Comparison of ENCODE assay signal across 7 mouse cellular contexts in the genomic region with DNA sequence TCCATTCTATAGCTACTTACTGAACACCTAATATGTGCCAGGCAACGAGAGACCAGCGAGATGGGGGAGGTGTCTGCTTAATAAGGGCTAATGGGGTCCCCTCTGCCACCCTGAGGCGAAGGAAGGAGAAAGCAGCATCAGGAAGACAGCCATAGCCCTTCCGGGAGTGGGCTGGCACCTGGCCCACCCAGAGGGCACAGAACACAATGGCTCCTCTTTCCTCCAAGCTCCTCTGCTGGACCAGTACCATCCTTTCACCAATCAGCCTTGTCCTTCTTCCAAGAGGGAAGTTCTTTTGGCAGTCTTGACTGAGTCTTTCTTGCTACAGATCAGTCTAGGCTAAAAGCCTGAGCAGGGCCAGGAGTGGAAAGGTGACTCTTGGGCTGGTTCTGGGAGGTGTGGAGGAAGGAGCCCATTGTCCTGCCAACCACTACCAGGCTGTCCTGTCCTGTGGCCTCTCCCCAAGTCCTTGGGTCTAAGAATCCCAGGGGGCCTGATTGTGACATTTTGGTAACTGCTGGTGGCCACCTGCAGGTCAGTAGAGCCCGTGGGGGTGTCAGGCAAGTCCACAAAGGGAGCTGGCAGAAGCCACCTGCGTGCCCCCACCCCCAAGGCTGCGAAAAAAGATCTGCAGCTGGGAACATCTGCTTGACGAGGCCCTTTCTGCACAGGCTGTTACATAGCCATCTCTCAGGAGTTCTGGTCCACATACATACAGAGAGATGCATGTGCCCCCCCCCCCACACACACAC. TPM values are rescaled to one million over a fixed set of nuclear protein-coding genes. Genes with fewer than 3 reads are reported as not detected.
A peak's percentile ranks its signal among the peaks of the same experiment; 100 is the strongest.
DNase-seq lines count a peak whose midpoint lies in the region; ATAC-seq and TF ChIP-seq lines count a peak whose summit lies in the region.

No protein-coding gene starts in this region.

- ATAC-seq in lung, embryonic 15.5 days (ENCODE audit: borderline replicate concordance, extremely low read depth, low FRiP score, low TSS enrichment), result no peak
- no peak for ATAC-seq in intestine, postnatal 0 days

- DNase-seq in lung, postnatal 14 days, result no peak
- no peak for DNase-seq in forebrain, embryonic 10.5 days (ENCODE audit: extremely low spot score, low spot score)
- DNase-seq in retina, postnatal 1 day, result peak; percentile 52
- DNase-seq in frontal cortex, postnatal 36 days (ENCODE audit: low spot score in 2 of 2), result no peak
- no peak for DNase-seq in gastrocnemius, postnatal 14 days

- TF ChIP-seq CTCF in intestine, postnatal 0 days (IDR thresholded peaks at IDR 0.05; ENCODE audit: low read depth), result no peak

- H3K9ac ChIP-seq in lung, embryonic 15.5 days, result no peak overlapping the region
- H3K9ac ChIP-seq in intestine, postnatal 0 days (ENCODE audit: low read depth, low read length), result no peak overlapping the region

- H3K4me3 ChIP-seq in lung, embryonic 15.5 days, result peak overlapping the region; percentile 39
- H3K4me3 ChIP-seq in forebrain, embryonic 10.5 days, result peak overlapping the region; percentile 57
- H3K4me3 ChIP-seq in intestine, postnatal 0 days (ENCODE audit: low read depth, low read length), result 0 out of 2 replicates have a peak overlapping the region, but pooled peaks have one; percentile 31

- H3K36me3 ChIP-seq in lung, embryonic 15.5 days, result no peaks in the 10 kb centered on the region
- H3K36me3 ChIP-seq in forebrain, embryonic 10.5 days (replicated peaks), result no peaks in the 10 kb centered on the region
- H3K36me3 ChIP-seq in intestine, postnatal 0 days (ENCODE audit: control insufficient read depth, insufficient read depth), result no peaks in the 10 kb centered on the region

- intact Hi-C loops in gastrocnemius, postnatal 14 days (cut with DNase I; ENCODE audit: low total_unique reads), result loop anchor here (5.0 to 10.0 kb wide), 4 partner anchors 56 to 319 kb away; no protein-coding TSS in a partner anchor

- peaks cover 18% of the 10 kb centered on the region for H3K4me1 ChIP-seq in lung, embryonic 15.5 days
- H3K4me1 ChIP-seq in forebrain, embryonic 10.5 days, result peaks cover 33% of the 10 kb centered on the region
- no peaks in the 10 kb centered on the region for H3K4me1 ChIP-seq in intestine, postnatal 0 days (replicated peaks; ENCODE audit: control insufficient read depth, insufficient read depth, low read length)

- peak overlapping the region; percentile 83 for H3K4me2 ChIP-seq in lung, embryonic 15.5 days
- peak overlapping the region; percentile 65 for H3K4me2 ChIP-seq in intestine, postnatal 0 days (replicated peaks; ENCODE audit: low read depth)

- no peak overlapping the region for H3K27ac ChIP-seq in lung, embryonic 15.5 days
- H3K27ac ChIP-seq in forebrain, embryonic 10.5 days, result peak overlapping the region; percentile 75
- no peak overlapping the region for H3K27ac ChIP-seq in intestine, postnatal 0 days (ENCODE audit: low read depth, low read length)

- WGBS in lung, embryonic 15.5 days, result 32% methylated on average over 8 of the region's 8 CpGs
- WGBS in forebrain, embryonic 10.5 days, result 23% methylated on average over 8 of the region's 8 CpGs
- 44% methylated on average over 8 of the region's 8 CpGs for WGBS in intestine, postnatal 0 days

- no peaks in the 10 kb centered on the region for H3K9me3 ChIP-seq in lung, embryonic 15.5 days
- H3K9me3 ChIP-seq in forebrain, embryonic 10.5 days, result no peaks in the 10 kb centered on the region
- no peaks in the 10 kb centered on the region for H3K9me3 ChIP-seq in intestine, postnatal 0 days (ENCODE audit: control insufficient read depth)

- peaks cover 52% of the 10 kb centered on the region for H3K27me3 ChIP-seq in lung, embryonic 15.5 days
- peaks cover 95% of the 10 kb centered on the region for H3K27me3 ChIP-seq in forebrain, embryonic 10.5 days (ENCODE audit: poor library complexity, severe bottlenecking)
- H3K27me3 ChIP-seq in intestine, postnatal 0 days (replicated peaks; ENCODE audit: control insufficient read depth, insufficient read depth, low read length), result peaks cover 42% of the 10 kb centered on the region

RNA-seq across cellular contexts. Expression of a gene that starts 19.5 kb away (rescaled TPM):
- 17.6 and 19.9 TPM in 2 replicates for polyA plus RNA-seq in lung, embryonic 15.5 days (2015; fragmentation: Nextera tagmentation; extraction: Ambion mirVana)
- polyA plus RNA-seq in forebrain, embryonic 10.5 days (2016; fragmentation: Nextera tagmentation; extraction: Ambion mirVana), result 25.7 and 26.6 TPM in 2 replicates
- 5.8 and 6.0 TPM in 2 replicates for polyA plus RNA-seq in intestine, postnatal 0 days (2015; fragmentation: Nextera tagmentation; extraction: Ambion mirVana)
- 10 to 100 TPM; 11.2 to 11.3 TPM for total RNA-seq in gastrocnemius, postnatal 14 days (2021)

RNA-seq across cellular contexts. Expression of a gene that starts 19.6 kb away (rescaled TPM):
- polyA plus RNA-seq in lung, embryonic 15.5 days (2015; fragmentation: Nextera tagmentation; extraction: Ambion mirVana), result 44.1 and 47.0 TPM in 2 replicates
- 52.1 and 53.5 TPM in 2 replicates for polyA plus RNA-seq in forebrain, embryonic 10.5 days (2016; fragmentation: Nextera tagmentation; extraction: Ambion mirVana)
- 24.7 and 27.1 TPM in 2 replicates for polyA plus RNA-seq in intestine, postnatal 0 days (2015; fragmentation: Nextera tagmentation; extraction: Ambion mirVana)
- total RNA-seq in gastrocnemius, postnatal 14 days (2021), result 10 to 100 TPM; 12.8 to 13.5 TPM
